Comparison of ENCODE assay signal across 9 mouse cellular contexts in genomic region chr4:41645488-41645887, GRCm38 (mm10). TPM values are rescaled to one million over a fixed set of nuclear protein-coding genes. Genes with fewer than 3 reads are reported as not detected.
DNase-seq lines count a peak whose midpoint lies in the region; ATAC-seq and TF ChIP-seq lines count a peak whose summit lies in the region.
"Had no signal": no experiment of that assay in that cellular context is flagged by ENCODE, and none has a peak within 500 bp of the region (broad histone marks: within the 10 kb centered on the region; RNA-seq: fewer than 3 reads in every experiment).

No protein-coding gene starts in this region.

- H3K4me1 ChIP-seq in kidney, embryonic 14.5 days (ENCODE audit: control insufficient read depth, insufficient read depth, low read length), result 0 out of 2 replicates have a peak, but pooled peaks cover 2% of the 10 kb centered on the region
- H3K4me1 ChIP-seq in midbrain, postnatal 0 days (ENCODE audit: insufficient read depth, low read length), result peaks cover 1% of the 10 kb centered on the region; the same call in 1 of the 2 replicates

- ATAC-seq in kidney, embryonic 14.5 days (ENCODE audit: low FRiP score, low TSS enrichment), result peak; percentile 65; the same call in 1 of the 2 replicates
- 0 out of 2 replicates have a peak, but pooled peaks have one; percentile 36 for ATAC-seq in midbrain, postnatal 0 days (ENCODE audit: low FRiP score)

- peak; percentile 67 for TF ChIP-seq CTCF in midbrain, postnatal 0 days (IDR thresholded peaks at IDR 0.05)

- no peak overlapping the region for H3K4me2 ChIP-seq in kidney, embryonic 14.5 days (replicated peaks; ENCODE audit: low read depth, low read length)
- no peak overlapping the region for H3K4me2 ChIP-seq in midbrain, postnatal 0 days (ENCODE audit: low read depth, low read length, poor library complexity, severe bottlenecking)
- H3K4me2 ChIP-seq: liver, embryonic 15.5 days had no signal

- no peak overlapping the region for H3K27ac ChIP-seq in kidney, embryonic 14.5 days (ENCODE audit: low read depth, low read length)
- H3K27ac ChIP-seq in midbrain, postnatal 0 days (ENCODE audit: low read depth, low read length), result no peak overlapping the region
- H3K27ac ChIP-seq: liver, embryonic 15.5 days had no signal

- intact Hi-C loops in left cerebral cortex, postnatal 4 days (cut with DNase I), result no loop called here
- intact Hi-C loops in left cerebral cortex, postnatal 36 days (cut with DNase I), result no loop called here

- H3K36me3 ChIP-seq in kidney, embryonic 14.5 days (ENCODE audit: control insufficient read depth, insufficient read depth, low read length), result no peaks in the 10 kb centered on the region
- H3K36me3 ChIP-seq in midbrain, postnatal 0 days (ENCODE audit: insufficient read depth, low read length), result no peaks in the 10 kb centered on the region
- H3K36me3 ChIP-seq: liver, embryonic 15.5 days had no signal

- DNase-seq in adrenal gland, postnatal 14 days, result peak; percentile 44
- DNase-seq in adrenal gland, adult 8-10 months, result no peak
- DNase-seq in left cerebral cortex, postnatal 4 days, result peak; percentile 53
- no peak for DNase-seq in left cerebral cortex, postnatal 36 days (ENCODE audit: low spot score in 2 of 2)
- peak; percentile 70 for DNase-seq in midbrain, postnatal 0 days (ENCODE audit: low spot score)
- DNase-seq in right cerebral cortex, adult 2 months (ENCODE audit: low spot score in 2 of 2), result no peak
- DNase-seq in adrenal gland, postnatal 10 days, result no peak

- H3K9me3 ChIP-seq in kidney, embryonic 14.5 days (ENCODE audit: control insufficient read depth, low read length), result 0 out of 2 replicates have a peak, but pooled peaks cover 2% of the 10 kb centered on the region
- no peaks in the 10 kb centered on the region for H3K9me3 ChIP-seq in midbrain, postnatal 0 days (ENCODE audit: low read length)
- H3K9me3 ChIP-seq: liver, embryonic 15.5 days had no signal

- 23% methylated on average over 5 of the region's 5 CpGs for WGBS in kidney, embryonic 14.5 days
- WGBS in midbrain, postnatal 0 days, result 25% methylated on average over 5 of the region's 5 CpGs

- no peak overlapping the region for H3K9ac ChIP-seq in kidney, embryonic 14.5 days (ENCODE audit: low read depth, low read length)
- H3K9ac ChIP-seq in midbrain, postnatal 0 days (replicated peaks; ENCODE audit: low read length, poor library complexity, severe bottlenecking), result no peak overlapping the region
- H3K9ac ChIP-seq: liver, embryonic 15.5 days had no signal

- no peaks in the 10 kb centered on the region; the same call in 1 of the 2 replicates for H3K27me3 ChIP-seq in kidney, embryonic 14.5 days (ENCODE audit: control insufficient read depth, insufficient read depth, low read length)
- no peaks in the 10 kb centered on the region for H3K27me3 ChIP-seq in midbrain, postnatal 0 days (ENCODE audit: insufficient read depth, low read length)
- H3K27me3 ChIP-seq: liver, embryonic 15.5 days had no signal

- no peak overlapping the region for H3K4me3 ChIP-seq in kidney, embryonic 14.5 days (ENCODE audit: low read length)
- H3K4me3 ChIP-seq in midbrain, postnatal 0 days (ENCODE audit: low read depth, low read length), result no peak overlapping the region
- H3K4me3 ChIP-seq: liver, embryonic 15.5 days had no signal

RNA-seq across cellular contexts. Expression of gene Enho, which starts 5.4 kb away (rescaled TPM):
- 3.5 and 6.9 TPM in 2 replicates for total RNA-seq in adrenal gland, postnatal 14 days (2021)
- 1 to 10 TPM; 3.8 to 5.6 (median 4.9) TPM for total RNA-seq in adrenal gland, adult 8-10 months (2022)
- total RNA-seq in left cerebral cortex, postnatal 4 days (2021), result 10 to 100 TPM; 70.3 to 78.4 TPM
- 10 to 100 TPM; 60.1 to 71.2 TPM for total RNA-seq in left cerebral cortex, postnatal 36 days (2021)
- polyA plus RNA-seq in kidney, embryonic 14.5 days (2014; fragmentation: Nextera tagmentation; extraction: Ambion mirVana), result 23.2 and 23.5 TPM in 2 replicates
- total RNA-seq in midbrain, postnatal 0 days (2014; rRNA removed), result 167 and 217 TPM in 2 replicates
- polyA plus RNA-seq in midbrain, postnatal 0 days (2015; fragmentation: Nextera tagmentation; extraction: Ambion mirVana), result 146 and 157 TPM in 2 replicates
- 10 to 100 TPM; 10.3 to 10.5 TPM for total RNA-seq in adrenal gland, postnatal 10 days (2021)

RNA-seq across cellular contexts. Expression of gene Cntfr, which starts 51.4 kb away (rescaled TPM):
- 61.2 and 63.2 TPM in 2 replicates for total RNA-seq in adrenal gland, postnatal 14 days (2021)
- total RNA-seq in adrenal gland, adult 8-10 months (2022), result 10 to 100 TPM; 41.4 to 50.9 (median 48.4) TPM
- 10 to 100 TPM; 60.5 to 61.7 TPM for total RNA-seq in left cerebral cortex, postnatal 4 days (2021)
- total RNA-seq in left cerebral cortex, postnatal 36 days (2021), result 100 to 1,000 TPM; 106 to 115 TPM
- polyA plus RNA-seq in kidney, embryonic 14.5 days (2014; fragmentation: Nextera tagmentation; extraction: Ambion mirVana), result 16.6 and 31.5 TPM in 2 replicates
- 61.6 and 69.2 TPM in 2 replicates for total RNA-seq in midbrain, postnatal 0 days (2014; rRNA removed)
- polyA plus RNA-seq in midbrain, postnatal 0 days (2015; fragmentation: Nextera tagmentation; extraction: Ambion mirVana), result 20.1 and 23.4 TPM in 2 replicates
- 10 to 100 TPM; 53.0 to 67.0 TPM for total RNA-seq in adrenal gland, postnatal 10 days (2021)

RNA-seq across cellular contexts. Expression of gene Il11ra1, which starts 54.3 kb away (rescaled TPM):
- 56.9 and 60.2 TPM in 2 replicates for total RNA-seq in adrenal gland, postnatal 14 days (2021)
- total RNA-seq in adrenal gland, adult 8-10 months (2022), result 100 to 1,000 TPM in 2 of 4 experiments, 10 to 100 TPM in 2; 81.8 to 130 (median 112) TPM
- total RNA-seq in left cerebral cortex, postnatal 4 days (2021), result 10 to 100 TPM; 17.8 to 20.7 TPM
- total RNA-seq in left cerebral cortex, postnatal 36 days (2021), result 10 to 100 TPM; 35.6 to 39.2 TPM
- polyA plus RNA-seq in kidney, embryonic 14.5 days (2014; fragmentation: Nextera tagmentation; extraction: Ambion mirVana), result 122 and 125 TPM in 2 replicates
- 21.8 and 26.5 TPM in 2 replicates for total RNA-seq in midbrain, postnatal 0 days (2014; rRNA removed)
- 28.8 and 35.3 TPM in 2 replicates for polyA plus RNA-seq in midbrain, postnatal 0 days (2015; fragmentation: Nextera tagmentation; extraction: Ambion mirVana)
- 10 to 100 TPM; 61.0 to 68.2 TPM for total RNA-seq in adrenal gland, postnatal 10 days (2021)

Comparison
In these comparisons a context has a peak if more than half of its experiments do, and no peak if none do; other contexts are left out.
1. DNase-seq: peak in adrenal gland, postnatal 14 days (single experiment), left cerebral cortex, postnatal 4 days (single experiment) and midbrain, postnatal 0 days (single experiment); none in adrenal gland, adult 8-10 months (single experiment), left cerebral cortex, postnatal 36 days (0 of 2), right cerebral cortex, adult 2 months (0 of 2) and adrenal gland, postnatal 10 days (single experiment).